Mouse (Mus musculus) embryonic facial prominence, embryonic 11.5 days (tissue): ENCODE measurements at regions not wholly inside any gene's neighbourhood (a gene's known extent, or its start where the extent isn't known, plus 50 kb on each side); places are given as distances from the start of the nearest gene placed in this dataset.
A peak's percentile ranks its signal among the peaks of the same experiment; 100 is the strongest.

ENCODE experiments used
- ATAC-seq: fragments of 200-750 bp; cut with Nextera tagmentation; replicated peaks from 2 replicates; pipeline ENCODE4 v1.8.0; 2017; ENCODE audit warnings: low read depth; ENCODE audit not compliant: insufficient number of reproducible peaks, low FRiP score, low TSS enrichment
- DNase-seq: peaks from one replicate; pipeline ENCODE4 v3.0.0-alpha.2; 2015; ENCODE audit warnings: low spot score
- H3K27ac ChIP-seq: fragments of 300-500 bp; sonication (generic); replicated peaks from 2 replicates; pipeline ENCODE4 v1.5.1; 2014; ENCODE audit warnings: mild to moderate bottlenecking, low read depth, low read length, control low read depth
- H3K27me3 ChIP-seq: fragments of 300-500 bp; sonication (generic); 2 replicates; pipeline ENCODE4 v1.6.1; 2014; ENCODE audit warnings: mild to moderate bottlenecking, low read length, moderate library complexity, mixed read lengths; ENCODE audit not compliant: control insufficient read depth, insufficient read depth
- H3K36me3 ChIP-seq: fragments of 300-500 bp; sonication (generic); replicated peaks from 2 replicates; pipeline ENCODE4 v1.6.1; 2014; ENCODE audit warnings: low read depth, mild to moderate bottlenecking, low read length, moderate library complexity, mixed read lengths; ENCODE audit not compliant: control insufficient read depth, insufficient read depth
- H3K4me1 ChIP-seq: fragments of 300-500 bp; sonication (generic); 2 replicates; pipeline ENCODE4 v1.6.1; 2014; ENCODE audit warnings: low read length, mixed read lengths; ENCODE audit not compliant: control insufficient read depth, insufficient read depth
- H3K4me2 ChIP-seq: fragments of 300-500 bp; sonication (generic); 2 replicates; pipeline ENCODE4 v1.6.1; 2014; ENCODE audit warnings: low read depth, mild to moderate bottlenecking, control low read depth, low read length, moderate library complexity
- H3K4me3 ChIP-seq: fragments of 300-500 bp; sonication (generic); 2 replicates; pipeline ENCODE4 v1.5.1; 2014; ENCODE audit warnings: low read depth, low read length, control low read depth
- H3K9ac ChIP-seq: fragments of 300-500 bp; sonication (generic); replicated peaks from 2 replicates; pipeline ENCODE4 v1.6.1; 2014; ENCODE audit warnings: mild to moderate bottlenecking, control low read depth, low read length
- H3K9me3 ChIP-seq: fragments of 300-500 bp; sonication (generic); replicated peaks from 2 replicates; pipeline ENCODE4 v1.6.1; 2016; ENCODE audit warnings: mild to moderate bottlenecking, low read length, inconsistent platforms, mixed read lengths; ENCODE audit not compliant: control insufficient read depth
- WGBS: fragments of 180-500 bp; shearing (Covaris S2); extraction: QIAGEN DNeasy Blood & Tissue Kit; methylation state at CpG from one replicate; pipeline ENCODE4 v1.1.7; 2014; 5-methylcytosine and 5-hydroxymethylcytosine counted together

- H3K4me2 ChIP-seq: no peak overlapping the region
- ATAC-seq (no peak), DNase-seq (no peak)
- no peak overlapping the region for H3K27ac ChIP-seq
- H3K4me3 ChIP-seq: no peak overlapping the region
- H3K4me1 ChIP-seq: no peaks in the 10 kb centered on the region
- H3K27me3 ChIP-seq: no peaks in the 10 kb centered on the region
- H3K9ac ChIP-seq: no peak overlapping the region
- no peaks in the 10 kb centered on the region for H3K9me3 ChIP-seq
- H3K36me3 ChIP-seq: no peaks in the 10 kb centered on the region
- WGBS: 73% methylated on average over 6 of the region's 6 CpGs
These were observed 114.1 kb upstream of the Map3k7 start for GRCm38 (mm10) chr4:31849763-31850162.

GRCm38 (mm10) chr4:31851006-31851405 is 112.9 kb upstream of the Map3k7 start:
- Histone ChIP-seq H3K4me1 (no peaks in the 10 kb centered on the region), H3K36me3 (no peaks in the 10 kb centered on the region), H3K9me3 (no peaks in the 10 kb centered on the region), H3K4me3 (no peak overlapping the region), H3K4me2 (no peak overlapping the region), H3K27ac (no peak overlapping the region), H3K27me3 (no peaks in the 10 kb centered on the region), H3K9ac (no peak overlapping the region)
- WGBS: 52% methylated on average over 3 of the region's 3 CpGs
- peak; percentile 67 for DNase-seq
- no peak for ATAC-seq

DNA sequence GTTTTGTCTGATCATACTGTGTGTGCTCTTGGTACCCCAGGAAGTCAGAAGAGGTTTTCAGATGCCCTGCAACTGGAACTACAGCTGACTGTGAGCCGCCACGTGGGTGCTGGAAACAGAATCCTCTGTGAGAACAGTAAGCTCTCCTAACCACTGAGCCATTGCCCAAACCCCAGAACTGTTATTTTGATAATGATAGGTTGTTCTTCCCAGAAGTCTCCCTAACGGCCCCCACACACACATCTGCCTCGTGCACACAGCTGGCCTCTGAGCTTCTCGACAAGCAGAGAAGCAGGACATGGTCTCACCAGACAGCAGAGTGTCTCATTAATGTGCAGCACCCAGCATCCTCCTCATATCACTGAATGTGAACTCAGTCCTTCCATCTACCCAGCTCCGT is 110.0 kb upstream of the Map3k7 start:
- no peak for ATAC-seq
- no peaks in the 10 kb centered on the region for H3K36me3 ChIP-seq
- WGBS: 77% methylated on average over 6 of the region's 6 CpGs
- no peak overlapping the region for H3K9ac ChIP-seq
- no peaks in the 10 kb centered on the region for H3K9me3 ChIP-seq
- H3K4me2 ChIP-seq: no peak overlapping the region
- no peaks in the 10 kb centered on the region for H3K4me1 ChIP-seq
- H3K27ac ChIP-seq: no peak overlapping the region
- no peak for DNase-seq
- no peak overlapping the region for H3K4me3 ChIP-seq
- no peaks in the 10 kb centered on the region for H3K27me3 ChIP-seq

DNA sequence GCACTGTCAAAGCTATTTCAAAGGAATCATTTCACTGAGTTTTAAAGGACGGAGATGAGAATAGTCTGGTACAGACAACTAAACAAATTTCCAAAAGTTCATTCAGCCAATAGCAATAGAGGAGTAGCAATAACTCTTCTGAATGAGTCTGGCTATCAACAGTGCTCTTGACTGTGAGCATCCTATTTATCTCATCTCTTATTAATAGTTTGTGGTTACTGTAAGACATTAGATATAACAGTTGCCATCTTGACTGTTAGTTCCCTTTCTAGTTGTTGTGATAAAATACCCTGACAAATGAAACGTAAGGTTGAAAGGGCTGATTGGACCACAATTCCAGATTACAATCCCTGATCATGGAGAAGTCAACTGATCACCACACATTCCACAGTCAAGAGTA is 103.5 kb upstream of the Map3k7 start:
- no peak overlapping the region for H3K27ac ChIP-seq
- no peaks in the 10 kb centered on the region for H3K27me3 ChIP-seq
- no peaks in the 10 kb centered on the region for H3K36me3 ChIP-seq
- no peaks in the 10 kb centered on the region for H3K9me3 ChIP-seq
- DNase-seq (no peak), ATAC-seq (no peak)
- H3K4me1 ChIP-seq: no peaks in the 10 kb centered on the region
- no peak overlapping the region for H3K9ac ChIP-seq
- 95% methylated on average over 2 of the region's 2 CpGs for WGBS
- H3K4me3 ChIP-seq: no peak overlapping the region
- no peak overlapping the region for H3K4me2 ChIP-seq

- no peak for ATAC-seq
- no peak overlapping the region for H3K9ac ChIP-seq
- no peak overlapping the region for H3K27ac ChIP-seq
- no peaks in the 10 kb centered on the region for H3K27me3 ChIP-seq
- H3K9me3 ChIP-seq: no peaks in the 10 kb centered on the region
- H3K4me1 ChIP-seq: no peaks in the 10 kb centered on the region
- WGBS: 82% methylated on average over 3 of the region's 3 CpGs
- no peak for DNase-seq
- H3K4me3 ChIP-seq: no peak overlapping the region
- no peaks in the 10 kb centered on the region for H3K36me3 ChIP-seq
- H3K4me2 ChIP-seq: no peak overlapping the region
These were observed 102.7 kb upstream of the Map3k7 start for GRCm38 (mm10) chr4:31861172-31861571.

GRCm38 (mm10) chr4:31872985-31873983 is 90.6 kb upstream of the Map3k7 start:
- H3K4me3 ChIP-seq: no peak overlapping the region
- ATAC-seq (no peak), DNase-seq (no peak)
- H3K4me1 ChIP-seq: no peaks in the 10 kb centered on the region
- no peaks in the 10 kb centered on the region for H3K9me3 ChIP-seq
- no peak overlapping the region for H3K9ac ChIP-seq
- WGBS: 77% methylated on average over 9 of the region's 9 CpGs
- H3K36me3 ChIP-seq: no peaks in the 10 kb centered on the region
- H3K27me3 ChIP-seq: no peaks in the 10 kb centered on the region
- H3K27ac ChIP-seq: no peak overlapping the region
- no peak overlapping the region for H3K4me2 ChIP-seq

GRCm38 (mm10) chr4:31877389-31877788 is 86.5 kb upstream of the Map3k7 start:
- H3K9ac ChIP-seq: no peak overlapping the region
- no peak for DNase-seq
- H3K4me2 ChIP-seq: no peak overlapping the region
- no peaks in the 10 kb centered on the region for H3K27me3 ChIP-seq
- H3K27ac ChIP-seq: no peak overlapping the region
- no peaks in the 10 kb centered on the region for H3K4me1 ChIP-seq
- H3K9me3 ChIP-seq: no peaks in the 10 kb centered on the region
- no peak overlapping the region for H3K4me3 ChIP-seq
- H3K36me3 ChIP-seq: no peaks in the 10 kb centered on the region
- 21% methylated on average over 3 of the region's 3 CpGs for WGBS
- no peak for ATAC-seq

GRCm38 (mm10) chr4:31878493-31879191 is 85.3 kb upstream of the Map3k7 start:
- no peak for ATAC-seq
- 66% methylated on average over 10 of the region's 10 CpGs for WGBS
- Histone ChIP-seq H3K9me3 (no peaks in the 10 kb centered on the region), H3K27ac (no peak overlapping the region), H3K4me1 (no peaks in the 10 kb centered on the region), H3K4me2 (no peak overlapping the region), H3K36me3 (no peaks in the 10 kb centered on the region), H3K9ac (no peak overlapping the region), H3K4me3 (no peak overlapping the region), H3K27me3 (no peaks in the 10 kb centered on the region)
- no peak for DNase-seq
